Mouse (Mus musculus): Measurements from ENCODE around the gene Asb6. TPM values are rescaled to one million over a fixed set of nuclear protein-coding genes. Genes with fewer than 3 reads are reported as not detected.
A peak's percentile ranks its signal among the peaks of the same experiment; 100 is the strongest.

Asb6 gene
- total RNA-seq, 2 experiments from 2014 or later: 31.3 to 37.6 TPM

DNA sequence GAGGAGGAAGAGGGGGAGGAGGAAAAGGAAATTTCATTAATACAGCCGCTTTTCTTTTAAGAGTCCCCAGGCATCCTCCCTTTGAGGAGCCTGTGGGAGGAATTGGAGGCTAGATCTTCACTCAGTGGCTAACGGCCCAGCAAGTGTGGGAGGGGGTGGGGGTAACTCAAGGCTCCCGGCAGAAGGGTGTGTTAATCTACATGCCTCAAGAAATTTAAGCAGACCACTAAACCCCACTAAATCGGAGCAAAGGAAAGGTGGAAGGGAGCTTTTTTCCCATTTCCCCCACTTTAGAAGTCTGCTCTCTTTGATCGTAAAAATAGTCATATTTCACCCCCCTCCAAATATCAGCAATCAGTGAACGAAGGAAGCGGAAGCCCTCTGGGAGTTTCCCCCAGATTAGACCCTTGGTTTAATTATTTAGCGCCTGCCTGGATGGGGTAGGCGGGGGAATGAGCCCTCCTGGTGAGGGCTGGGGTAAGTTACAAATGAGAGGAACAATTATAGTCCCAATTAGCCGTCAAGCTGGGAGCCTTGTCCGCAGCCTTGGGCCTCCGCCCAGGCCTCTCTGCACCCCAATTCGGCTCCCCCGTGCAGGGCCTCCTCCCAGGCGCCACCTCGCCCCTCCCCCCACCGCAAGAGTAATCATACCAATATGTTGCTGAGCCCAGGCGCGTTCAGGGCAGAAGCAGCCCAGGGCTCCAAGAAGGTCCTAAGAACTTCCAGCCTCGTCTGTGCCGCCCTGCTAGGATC is 6.3 kb upstream of the Asb6 start:
- ATAC-seq (replicated peaks; ENCODE audit: low FRiP score, low TSS enrichment, poor library complexity, severe bottlenecking): no peak

DNA sequence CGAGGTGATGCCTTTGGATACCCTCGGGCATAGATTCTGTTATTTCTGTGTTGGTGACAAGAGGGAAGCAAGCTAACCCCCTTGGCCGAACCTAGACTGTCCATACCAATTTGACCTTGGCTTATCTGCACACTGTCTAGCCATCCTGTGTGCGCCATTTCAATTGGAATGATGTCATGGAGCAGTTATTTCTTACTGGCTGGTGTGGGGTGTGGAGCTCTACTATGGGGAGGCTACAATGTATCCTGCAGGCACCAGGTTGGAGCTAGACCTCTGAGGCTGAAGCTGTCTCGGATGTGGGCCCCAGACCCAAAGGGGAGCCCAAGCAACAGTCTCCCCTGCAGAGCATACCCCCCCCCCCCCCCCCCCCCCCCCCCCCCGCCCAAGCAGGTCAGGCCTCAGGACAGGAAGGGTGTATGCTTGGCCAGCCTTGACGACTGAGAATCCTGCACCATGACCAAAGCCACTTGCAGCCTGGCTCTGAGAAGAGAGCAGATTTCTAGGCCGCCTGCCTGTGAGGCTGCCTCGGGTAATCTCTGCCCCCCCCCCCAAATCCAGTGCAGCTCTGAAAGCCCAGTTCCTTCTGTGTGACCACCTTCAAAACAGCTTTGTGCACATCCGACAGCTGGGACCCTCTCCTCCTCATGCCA is 4.4 kb upstream of the Asb6 start, which contains the start of gene Prrx2:
Gene Prrx2, plus strand, starts transcription at position 600 of the 650 bp plus-strand sequence.
- no peak for ATAC-seq (replicated peaks; ENCODE audit: low FRiP score, low TSS enrichment, poor library complexity, severe bottlenecking)

DNA sequence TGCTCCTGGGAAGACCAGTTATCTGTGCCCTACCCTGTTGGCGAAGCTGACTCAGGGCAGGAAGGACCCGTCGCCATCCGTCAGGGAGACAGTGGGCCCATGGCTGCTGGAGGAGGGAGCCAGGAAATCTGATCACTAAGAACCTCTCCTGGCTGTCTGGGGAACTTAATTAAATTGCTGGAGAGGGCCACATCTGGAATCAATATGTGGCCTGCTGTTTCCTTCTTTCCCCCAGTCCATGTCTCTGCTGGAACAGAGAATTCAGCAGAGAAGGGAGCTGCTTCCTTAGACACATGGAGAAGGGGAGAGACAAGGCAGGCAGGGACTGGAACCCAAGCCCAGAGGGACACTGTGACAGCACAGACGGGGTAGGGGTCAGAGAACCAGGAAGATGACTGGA is 3.5 kb upstream of the Asb6 start:
- ATAC-seq (replicated peaks; ENCODE audit: low FRiP score, low TSS enrichment, poor library complexity, severe bottlenecking): no peak

GRCm38 (mm10) chr2:30829315-30829714 is 818 bp downstream of the Asb6 start:
- ATAC-seq (replicated peaks; ENCODE audit: low FRiP score, low TSS enrichment, poor library complexity, severe bottlenecking): peak; percentile 35

- peak; percentile 64 for ATAC-seq (replicated peaks; ENCODE audit: low FRiP score, low TSS enrichment, poor library complexity, severe bottlenecking)
These were observed 2.2 kb downstream of the Asb6 start for GRCm38 (mm10) chr2:30827749-30828475.

DNA sequence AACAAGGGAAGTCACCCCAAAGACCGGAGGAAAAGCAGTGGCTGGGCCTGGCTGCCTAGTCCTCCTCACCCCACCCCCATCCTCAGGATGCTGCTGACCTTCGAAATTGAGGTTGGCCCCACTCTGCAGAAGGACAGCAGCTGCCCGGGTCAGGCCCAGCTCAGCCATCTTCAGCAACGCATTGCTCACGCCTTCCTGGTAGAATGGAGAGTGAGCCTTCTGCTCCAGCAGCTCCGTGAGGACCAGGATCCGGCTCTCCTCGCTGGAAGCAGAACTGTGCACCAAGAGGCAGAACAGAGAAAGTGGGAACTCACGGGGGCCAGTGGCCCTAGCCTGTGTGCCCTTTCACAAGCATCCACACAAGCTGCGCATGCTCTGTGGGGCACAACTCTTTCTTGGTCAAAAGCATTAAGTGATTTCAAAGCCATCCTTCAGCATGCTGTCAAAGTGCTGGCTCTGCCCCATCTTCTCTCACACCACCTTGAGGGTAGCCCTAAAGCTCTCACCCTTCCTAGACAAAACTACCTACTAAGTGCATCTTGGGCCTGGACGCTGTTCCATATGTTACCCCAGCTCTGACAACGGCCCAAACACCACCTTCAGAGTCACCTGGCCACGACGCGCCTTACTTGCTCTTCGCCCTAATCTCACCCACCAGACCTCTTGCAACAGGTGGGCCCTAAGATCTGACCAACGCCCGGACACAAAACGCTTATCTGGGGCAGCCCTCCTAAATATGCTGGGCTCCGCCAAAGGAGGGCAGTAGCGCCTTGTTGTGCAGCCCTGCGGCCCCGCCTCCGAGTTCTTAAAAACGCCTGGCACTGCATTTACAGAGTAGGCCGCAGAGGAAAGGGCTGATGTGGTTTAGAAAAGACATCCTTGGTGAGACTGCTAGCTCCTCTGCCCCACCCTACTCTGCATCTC is 3.0 kb downstream of the Asb6 start:
- ATAC-seq (replicated peaks; ENCODE audit: low FRiP score, low TSS enrichment, poor library complexity, severe bottlenecking): peak; percentile 75

GRCm38 (mm10) chr2:30823385-30824153 is 6.6 kb downstream of the Asb6 start:
- no peak for ATAC-seq (replicated peaks; ENCODE audit: low FRiP score, low TSS enrichment, poor library complexity, severe bottlenecking)

GRCm38 (mm10) chr2:30822460-30822859 is 7.7 kb downstream of the Asb6 start:
- no peak for ATAC-seq (replicated peaks; ENCODE audit: low FRiP score, low TSS enrichment, poor library complexity, severe bottlenecking)

GRCm38 (mm10) chr2:30821073-30821472 is 9.1 kb downstream of the Asb6 start:
- no peak for ATAC-seq (replicated peaks; ENCODE audit: low FRiP score, low TSS enrichment, poor library complexity, severe bottlenecking)

DNA sequence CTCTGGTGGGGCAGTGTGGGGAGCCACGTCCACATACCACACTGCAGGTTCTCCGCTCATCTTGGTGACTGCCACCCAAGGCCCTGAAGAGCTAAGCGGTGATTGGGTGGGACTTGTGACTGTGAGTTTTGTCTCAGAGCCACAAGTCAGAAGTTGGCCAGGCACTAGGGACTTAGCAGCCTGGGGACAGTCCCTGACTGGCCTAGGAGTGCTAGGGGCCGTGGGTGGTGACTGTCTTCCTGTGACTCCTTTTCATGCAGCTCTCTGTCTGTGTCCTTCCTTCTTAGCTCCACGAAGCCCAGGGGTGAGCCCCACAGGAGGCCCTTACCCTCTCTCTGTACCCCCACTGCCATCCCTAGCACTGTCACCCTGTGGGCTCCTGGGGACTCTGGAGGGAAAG is 10.3 kb downstream of the Asb6 start:
- no peak for ATAC-seq (replicated peaks; ENCODE audit: low FRiP score, low TSS enrichment, poor library complexity, severe bottlenecking)

DNA sequence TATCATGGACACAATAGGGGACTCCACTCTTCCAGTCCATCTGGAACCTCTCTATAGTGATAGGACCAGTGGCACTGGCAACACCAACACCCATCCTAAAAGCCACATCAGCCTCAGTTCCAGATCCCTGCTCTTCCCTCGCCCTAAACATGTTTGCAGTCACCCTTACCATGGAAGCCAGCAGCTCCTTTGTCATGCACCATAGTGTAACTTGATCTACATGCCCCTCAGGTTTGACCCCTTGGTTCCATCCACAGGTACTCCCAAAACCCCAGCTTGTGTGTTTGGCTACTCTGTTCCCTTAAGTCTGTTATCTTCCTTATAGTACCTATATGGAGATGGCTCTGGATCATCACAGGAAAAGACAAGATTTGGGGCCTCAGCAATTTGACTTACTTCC is 13.8 kb downstream of the Asb6 start:
- ATAC-seq (replicated peaks; ENCODE audit: low FRiP score, low TSS enrichment, poor library complexity, severe bottlenecking): no peak

GRCm38 (mm10) chr2:30810573-30810972 is 19.6 kb downstream of the Asb6 start:
- no peak for ATAC-seq (replicated peaks; ENCODE audit: low FRiP score, low TSS enrichment, poor library complexity, severe bottlenecking)

DNA sequence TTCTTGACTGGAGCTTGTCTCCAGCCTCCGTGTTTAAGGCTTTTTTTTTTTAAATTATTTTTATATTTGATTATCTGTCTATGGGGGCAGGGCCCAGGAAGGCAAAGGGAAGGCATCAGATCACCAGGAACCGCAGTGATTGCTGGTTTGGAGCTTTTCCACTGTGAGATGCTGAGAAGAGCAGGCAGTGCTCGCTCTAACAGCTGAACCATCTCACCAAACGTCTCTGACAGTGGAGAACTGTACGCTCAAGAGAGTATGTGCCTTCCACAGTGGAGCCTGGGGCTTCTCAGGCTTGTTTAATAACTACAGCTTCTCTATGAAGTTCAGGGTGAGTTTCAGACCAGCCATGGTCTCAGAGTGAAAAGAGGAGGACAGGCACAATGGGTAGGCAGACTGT is 20.6 kb downstream of the Asb6 start:
- ATAC-seq (replicated peaks; ENCODE audit: low FRiP score, low TSS enrichment, poor library complexity, severe bottlenecking): no peak

GRCm38 (mm10) chr2:30808296-30808655 is 21.9 kb downstream of the Asb6 start:
- no peak for ATAC-seq (replicated peaks; ENCODE audit: low FRiP score, low TSS enrichment, poor library complexity, severe bottlenecking)

GRCm38 (mm10) chr2:30807648-30808295 is 22.4 kb downstream of the Asb6 start, which contains the start of gene Ntmt1:
Gene Ntmt1 (plus strand): TSS chr2:30807826.
- peak; percentile 99 for ATAC-seq (replicated peaks; ENCODE audit: low FRiP score, low TSS enrichment, poor library complexity, severe bottlenecking)

DNA sequence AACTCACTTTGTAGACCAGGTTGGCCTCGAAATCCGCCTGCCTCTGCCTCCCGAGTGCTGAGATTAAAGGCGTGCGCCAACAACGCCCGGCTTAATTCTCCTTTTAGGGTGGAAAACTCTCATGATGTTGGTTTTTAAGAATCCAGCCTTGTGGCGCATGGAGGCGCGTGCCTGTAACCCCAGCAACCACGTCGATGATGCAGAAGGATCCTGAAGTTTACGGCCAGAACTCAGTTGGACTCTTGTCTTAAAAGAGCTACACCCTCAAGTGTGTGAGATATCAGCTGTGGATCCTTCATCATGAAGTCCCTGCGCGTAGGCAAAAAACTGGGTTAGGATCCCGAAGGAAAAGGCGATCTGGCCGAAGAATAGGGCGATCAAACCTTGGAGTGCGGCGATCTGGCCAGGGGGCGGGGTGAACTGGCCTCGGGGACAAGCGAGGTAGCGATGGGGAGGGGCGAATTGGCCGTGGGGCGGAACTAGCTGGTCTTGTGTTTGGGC is 22.9 kb downstream of the Asb6 start:
- ATAC-seq (replicated peaks; ENCODE audit: low FRiP score, low TSS enrichment, poor library complexity, severe bottlenecking): peak; percentile 12; the same call in 1 of the 2 replicates

DNA sequence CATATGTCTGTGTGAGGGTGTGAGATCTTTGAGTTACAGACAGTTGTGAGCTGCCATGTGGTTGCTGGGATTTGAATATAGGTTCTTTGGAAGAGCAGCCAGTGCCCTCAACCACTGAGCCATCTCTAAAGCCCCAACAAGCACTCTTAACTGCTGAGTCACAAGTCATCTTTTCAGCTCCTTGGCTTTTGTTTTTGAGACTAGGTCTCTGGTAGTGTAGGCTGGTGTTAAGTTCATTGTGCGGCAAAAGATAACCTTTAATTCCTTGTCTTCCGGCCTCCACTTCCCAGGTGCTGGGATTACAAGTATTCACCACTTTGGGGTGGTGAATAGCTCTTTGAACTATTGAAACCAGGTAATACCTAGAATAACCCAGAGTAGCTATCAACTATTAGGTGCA is 24.1 kb downstream of the Asb6 start:
- no peak for ATAC-seq (replicated peaks; ENCODE audit: low FRiP score, low TSS enrichment, poor library complexity, severe bottlenecking)

DNA sequence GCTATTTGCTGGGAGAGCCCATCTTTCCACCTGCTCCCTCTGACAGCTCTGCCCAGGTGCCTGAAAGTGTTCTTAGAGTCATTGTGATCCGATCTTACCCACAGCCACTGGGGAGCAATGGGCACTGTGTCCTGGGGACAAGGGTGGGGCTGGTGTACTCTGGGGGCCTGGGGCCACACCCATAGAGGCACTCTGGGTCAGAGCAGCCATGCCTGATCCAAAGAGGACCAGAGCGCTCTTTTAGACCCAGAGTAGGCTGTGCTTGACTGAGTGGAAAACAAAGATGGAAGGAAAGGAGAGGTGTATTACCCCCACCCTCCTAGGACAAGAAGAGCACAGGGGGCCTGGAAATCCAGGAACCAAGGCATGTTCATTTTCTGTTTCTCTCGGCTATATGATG is 26.5 kb downstream of the Asb6 start, which contains the start of gene 1700001O22Rik:
Gene 1700001O22Rik, minus strand, starts transcription at position 58 of the 400 bp plus-strand sequence.
- ATAC-seq (replicated peaks; ENCODE audit: low FRiP score, low TSS enrichment, poor library complexity, severe bottlenecking): no peak
